Mouse (Mus musculus): ENCODE results near the gene Fam209. TPM values are rescaled to one million over a fixed set of nuclear protein-coding genes. Genes with fewer than 3 reads are reported as not detected.

Gene Fam209
- polyA plus RNA-seq, 1 experiment: 0.24 TPM

Other genes with a start within 250 kb of the Fam209 start
- gene Mc3r, start 224.0 kb upstream of the Fam209 start, polyA plus RNA-seq (2012; rRNA removed): 0.13 and 0.22 TPM in 2 replicates
- gene Fam210b, start 127.0 kb upstream of the Fam209 start, polyA plus RNA-seq (2012; rRNA removed): 17.5 and 18.5 TPM in 2 replicates
- gene Aurka, start 102.0 kb upstream of the Fam209 start, polyA plus RNA-seq (2012; rRNA removed): 1.5 and 1.8 TPM in 2 replicates
- gene Cstf1, start 101.8 kb upstream of the Fam209 start, polyA plus RNA-seq (2012; rRNA removed): 24.7 and 26.9 TPM in 2 replicates
- 0.29 and 0.38 TPM in 2 replicates for gene Cass4, start 78.7 kb upstream of the Fam209 start, polyA plus RNA-seq (2012; rRNA removed)
- 77.9 and 79.1 TPM in 2 replicates for gene Rtf2, start 32.0 kb upstream of the Fam209 start, polyA plus RNA-seq (2012; rRNA removed)
- gene Gcnt7, start 13.9 kb upstream of the Fam209 start, polyA plus RNA-seq (2012; rRNA removed): 0.04 TPM in 1 of 2 replicates, not detected in the other
- 2.7 and 3.1 TPM in 2 replicates for gene Tfap2c, start 77.1 kb downstream of the Fam209 start, polyA plus RNA-seq (2012; rRNA removed)